Mouse (Mus musculus): ENCODE measurements around the gene Proca1. TPM values are rescaled to one million over a fixed set of nuclear protein-coding genes. Genes with fewer than 3 reads are reported as not detected.

The Proca1 gene
- total and polyA plus RNA-seq, 2 experiments from 2014 or later: 3.2 TPM; not detected in 1

DNA sequence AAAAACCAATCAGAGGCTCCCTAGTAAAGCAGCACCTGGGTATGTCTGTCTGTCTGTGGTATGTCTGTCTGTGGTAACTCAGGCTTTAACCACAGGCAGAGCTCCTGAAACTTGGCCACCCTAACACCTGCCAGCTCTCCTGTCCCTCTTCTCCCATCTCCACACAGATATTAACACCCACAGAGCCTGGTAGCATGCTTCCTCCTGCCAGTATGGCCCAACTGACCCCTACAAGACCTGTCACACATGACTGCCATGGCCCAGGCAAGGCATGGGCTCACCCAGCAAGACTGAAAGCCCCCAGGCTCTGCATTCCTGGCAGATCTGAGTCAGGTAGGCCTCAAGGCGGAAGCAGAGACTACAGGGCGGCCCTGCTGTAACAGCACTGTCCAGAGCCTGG lies 30.1 kb upstream of the Proca1 start:
- no peaks in the 10 kb centered on the region for H3K27me3 ChIP-seq (ENCODE audit: control insufficient read depth, insufficient read depth, low read length)
- H3K9ac ChIP-seq (replicated peaks; ENCODE audit: low read depth, low read length): peak overlapping the region; percentile 91
- H3K36me3 ChIP-seq (replicated peaks; ENCODE audit: control insufficient read depth, insufficient read depth, low read length): peaks cover 28% of the 10 kb centered on the region
- H3K9me3 ChIP-seq (replicated peaks; ENCODE audit: control insufficient read depth, low read length): no peaks in the 10 kb centered on the region
- ATAC-seq (ENCODE audit: insufficient read depth, low read depth): no peak
- WGBS: 67% methylated on average over 2 of the region's 2 CpGs
- peak overlapping the region; percentile 91 for H3K4me3 ChIP-seq (ENCODE audit: low read depth, low read length)
- no peak for DNase-seq (ENCODE audit: low spot score)
- H3K4me2 ChIP-seq (ENCODE audit: low read depth, low read length): peak overlapping the region; percentile 95
- peaks cover 34% of the 10 kb centered on the region for H3K4me1 ChIP-seq (ENCODE audit: control insufficient read depth, insufficient read depth)
- TF ChIP-seq EP300 (IDR thresholded peaks at IDR 0.05; ENCODE audit: low read depth) (no peak), CTCF (IDR thresholded peaks at IDR 0.05; ENCODE audit: low read depth) (no peak)
- H3K27ac ChIP-seq (ENCODE audit: low read depth): peak overlapping the region; percentile 95

GRCm38 (mm10) chr11:78163681-78164603 lies 29.2 kb upstream of the Proca1 start:
- Histone ChIP-seq H3K9me3 (replicated peaks; ENCODE audit: control insufficient read depth, low read length) (no peaks in the 10 kb centered on the region), H3K9ac (replicated peaks; ENCODE audit: low read depth, low read length) (peak overlapping the region; percentile 91), H3K27ac (ENCODE audit: low read depth) (peak overlapping the region; percentile 95), H3K4me3 (ENCODE audit: low read depth, low read length) (peak overlapping the region; percentile 91), H3K4me1 (ENCODE audit: control insufficient read depth, insufficient read depth) (peaks cover 34% of the 10 kb centered on the region), H3K36me3 (replicated peaks; ENCODE audit: control insufficient read depth, insufficient read depth, low read length) (peaks cover 20% of the 10 kb centered on the region), H3K27me3 (ENCODE audit: control insufficient read depth, insufficient read depth, low read length) (no peaks in the 10 kb centered on the region), H3K4me2 (ENCODE audit: low read depth, low read length) (peak overlapping the region; percentile 95)
- peak; percentile 61 for ATAC-seq (ENCODE audit: insufficient read depth, low read depth)
- TF ChIP-seq EP300 (IDR thresholded peaks at IDR 0.05; ENCODE audit: low read depth) (peak; percentile 90), CTCF (IDR thresholded peaks at IDR 0.05; ENCODE audit: low read depth) (no peak)
- under 1% methylated on average over 22 of the region's 22 CpGs for WGBS
- peak; percentile 81 for DNase-seq (ENCODE audit: low spot score)

- Histone ChIP-seq H3K27ac (ENCODE audit: low read depth) (peak overlapping the region; percentile 95), H3K9me3 (replicated peaks; ENCODE audit: control insufficient read depth, low read length) (no peaks in the 10 kb centered on the region), H3K4me1 (ENCODE audit: control insufficient read depth, insufficient read depth) (peaks cover 31% of the 10 kb centered on the region), H3K27me3 (ENCODE audit: control insufficient read depth, insufficient read depth, low read length) (no peaks in the 10 kb centered on the region), H3K36me3 (replicated peaks; ENCODE audit: control insufficient read depth, insufficient read depth, low read length) (peaks cover 18% of the 10 kb centered on the region), H3K9ac (replicated peaks; ENCODE audit: low read depth, low read length) (peak overlapping the region; percentile 91), H3K4me2 (ENCODE audit: low read depth, low read length) (peak overlapping the region; percentile 95), H3K4me3 (ENCODE audit: low read depth, low read length) (peak overlapping the region; percentile 91)
- WGBS: 2% methylated on average over 14 of the region's 14 CpGs
- no peak for DNase-seq (ENCODE audit: low spot score)
- TF ChIP-seq CTCF (IDR thresholded peaks at IDR 0.05; ENCODE audit: low read depth): no peak
- no peak for TF ChIP-seq EP300 (IDR thresholded peaks at IDR 0.05; ENCODE audit: low read depth)
- ATAC-seq (ENCODE audit: insufficient read depth, low read depth): no peak
Observed at GRCm38 (mm10) chr11:78164604-78164923, 28.6 kb upstream of the Proca1 start.

- H3K9ac ChIP-seq (replicated peaks; ENCODE audit: low read depth, low read length): peak within 1 kb of the TSS; percentile 91
- peaks cover 31% of the 10 kb centered on the region for H3K4me1 ChIP-seq (ENCODE audit: control insufficient read depth, insufficient read depth)
- H3K4me2 ChIP-seq (ENCODE audit: low read depth, low read length): peak within 1 kb of the TSS; percentile 95
- H3K27me3 ChIP-seq (ENCODE audit: control insufficient read depth, insufficient read depth, low read length): no peaks in the 10 kb centered on the region
- DNase-seq (ENCODE audit: low spot score) (peak; percentile 78), ATAC-seq (ENCODE audit: insufficient read depth, low read depth) (peak; percentile 84)
- WGBS: under 1% methylated on average over 66 of the region's 78 CpGs
- peak within 1 kb of the TSS; percentile 91 for H3K4me3 ChIP-seq (ENCODE audit: low read depth, low read length)
- peak within 1 kb of the TSS; percentile 95 for H3K27ac ChIP-seq (ENCODE audit: low read depth)
- no peak for TF ChIP-seq EP300 (IDR thresholded peaks at IDR 0.05; ENCODE audit: low read depth)
- 0 out of 2 replicates have a peak, but pooled peaks have one; percentile 6 for TF ChIP-seq CTCF (IDR thresholded peaks at IDR 0.05; ENCODE audit: low read depth)
- H3K36me3 ChIP-seq (replicated peaks; ENCODE audit: control insufficient read depth, insufficient read depth, low read length): peaks cover 13% of the 10 kb centered on the region
- H3K9me3 ChIP-seq (replicated peaks; ENCODE audit: control insufficient read depth, low read length): no peaks in the 10 kb centered on the region
Observed at GRCm38 (mm10) chr11:78164924-78165760, 28.1 kb upstream of the Proca1 start, which contains the start of gene Traf4. Traf4 (minus strand) TSS chr11:78165589.

DNA sequence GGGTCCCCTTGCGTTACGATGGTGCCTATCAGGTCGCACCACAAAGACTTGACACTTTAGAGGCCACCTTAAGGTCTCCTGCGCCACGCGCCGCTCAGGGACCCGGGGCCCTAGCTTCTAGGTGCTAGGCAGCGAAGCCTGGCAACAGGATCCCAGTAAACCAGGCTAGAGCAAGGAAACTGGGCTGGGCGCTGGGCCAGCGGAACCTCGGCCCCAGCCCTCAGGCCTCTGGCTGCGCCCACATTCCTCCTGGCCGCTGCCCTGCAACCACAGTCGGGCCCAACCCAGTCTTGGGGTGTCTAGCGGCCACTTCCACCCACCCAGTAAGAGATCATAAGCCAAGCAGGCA lies 27.5 kb upstream of the Proca1 start:
- H3K27ac ChIP-seq (ENCODE audit: low read depth): peak overlapping the region; percentile 95
- peaks cover 7% of the 10 kb centered on the region for H3K36me3 ChIP-seq (replicated peaks; ENCODE audit: control insufficient read depth, insufficient read depth, low read length)
- peak overlapping the region; percentile 91 for H3K9ac ChIP-seq (replicated peaks; ENCODE audit: low read depth, low read length)
- TF ChIP-seq CTCF (IDR thresholded peaks at IDR 0.05; ENCODE audit: low read depth) (no peak), EP300 (IDR thresholded peaks at IDR 0.05; ENCODE audit: low read depth) (no peak)
- peaks cover 31% of the 10 kb centered on the region for H3K4me1 ChIP-seq (ENCODE audit: control insufficient read depth, insufficient read depth)
- H3K27me3 ChIP-seq (ENCODE audit: control insufficient read depth, insufficient read depth, low read length): no peaks in the 10 kb centered on the region
- H3K4me2 ChIP-seq (ENCODE audit: low read depth, low read length): peak overlapping the region; percentile 95
- 2% methylated on average over 16 of the region's 16 CpGs for WGBS
- ATAC-seq (ENCODE audit: insufficient read depth, low read depth): peak; percentile 15
- no peak for DNase-seq (ENCODE audit: low spot score)
- no peaks in the 10 kb centered on the region for H3K9me3 ChIP-seq (replicated peaks; ENCODE audit: control insufficient read depth, low read length)
- H3K4me3 ChIP-seq (ENCODE audit: low read depth, low read length): peak overlapping the region; percentile 91

All from heart, postnatal 0 days (tissue).